Mouse (Mus musculus) R1 (cell line): ENCODE results near the gene Mpzl1.

ENCODE experiments used
- DNase-seq: peaks from one replicate; pipeline ENCODE4 v3.0.0-alpha.2; 2018; ENCODE audit warnings: low read depth, low spot score

Mpzl1 gene

GRCm38 (mm10) chr1:165655482-165655881 is 21.1 kb upstream of the Mpzl1 start:
- DNase-seq, result no peak

GRCm38 (mm10) chr1:165655022-165655421 is 20.7 kb upstream of the Mpzl1 start:
- peak; percentile 72 for DNase-seq

- peak; percentile 94 for DNase-seq
These were observed 19.0 kb upstream of the Mpzl1 start for GRCm38 (mm10) chr1:165653126-165653885.

DNA sequence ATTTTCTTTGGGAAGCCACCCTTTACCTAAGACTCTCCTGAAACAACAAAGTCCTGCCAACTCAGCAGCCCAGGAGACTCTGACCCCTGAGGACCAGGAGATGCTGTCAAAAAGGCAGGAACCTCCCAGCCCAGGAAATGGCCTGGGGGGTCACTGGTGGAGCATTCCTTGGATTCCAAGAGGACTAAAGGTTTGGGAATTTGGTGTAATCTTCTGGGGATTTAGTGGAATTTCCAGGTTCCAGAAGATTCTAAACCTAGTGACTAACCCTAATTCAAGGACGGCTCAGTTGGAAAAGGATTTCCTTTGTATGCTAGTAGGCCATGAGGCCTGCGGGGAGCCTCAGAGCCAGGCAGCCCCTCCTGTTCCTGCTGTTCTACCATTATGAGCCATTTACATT is 18.2 kb upstream of the Mpzl1 start:
- DNase-seq, result peak; percentile 96

DNA sequence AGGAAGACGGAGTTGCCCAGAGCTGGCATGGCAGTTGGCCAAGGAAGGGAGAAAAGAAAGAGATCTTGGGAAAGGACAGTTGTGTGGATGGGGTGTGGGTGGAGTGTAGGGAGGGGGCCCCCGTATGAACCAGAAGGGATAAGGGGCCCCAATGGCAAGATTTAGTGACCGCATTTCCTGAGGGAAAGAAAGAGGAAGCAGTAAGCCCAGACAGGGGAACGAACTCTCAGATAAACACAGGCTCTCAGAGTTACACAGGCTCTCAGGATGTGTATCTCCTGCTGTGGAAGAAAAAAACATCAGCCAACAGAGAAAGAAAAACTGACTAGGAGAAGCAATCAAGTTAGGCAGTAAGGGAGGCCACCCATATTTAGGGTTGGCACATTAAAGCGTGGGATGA is 16.8 kb upstream of the Mpzl1 start:
- DNase-seq, result no peak

DNA sequence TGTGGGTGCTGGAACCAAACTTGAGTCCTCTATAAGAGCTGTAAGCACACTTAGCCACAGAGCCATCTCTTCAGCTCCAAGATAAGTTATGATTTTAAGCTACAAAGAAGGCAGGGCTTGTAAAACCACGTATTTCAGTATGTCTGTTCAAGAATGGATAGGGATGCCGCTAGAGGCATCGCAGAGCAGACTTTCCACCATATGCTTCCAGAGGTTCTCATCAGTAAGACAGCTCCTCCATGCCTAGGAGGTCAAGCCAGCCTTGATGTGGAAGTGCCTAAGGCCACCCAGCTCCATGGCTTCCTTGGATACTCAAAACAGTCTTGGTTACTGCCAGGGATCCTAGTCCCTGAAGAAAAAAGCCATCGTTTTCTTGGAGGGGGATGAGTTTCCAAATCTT is 10.8 kb upstream of the Mpzl1 start:
- peak; percentile 56 for DNase-seq

DNA sequence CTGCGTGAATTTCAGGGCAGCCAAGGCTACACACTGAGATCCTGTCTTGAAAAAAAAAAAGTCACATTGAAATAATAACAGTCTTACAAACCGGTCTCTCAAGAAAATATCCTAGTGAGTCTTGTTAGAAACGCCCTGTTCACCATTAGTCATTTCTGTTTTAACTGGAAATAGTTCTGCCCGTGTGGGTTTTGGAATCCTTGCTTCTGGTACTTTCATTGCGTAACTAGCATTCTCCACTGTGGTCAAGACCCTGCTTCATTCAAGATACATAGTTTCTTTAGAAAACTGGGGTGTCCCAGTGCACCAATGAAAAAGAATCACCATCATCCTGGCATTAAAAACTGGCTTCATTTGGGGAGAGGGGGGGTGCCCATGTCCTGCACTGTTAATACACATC is 9.4 kb upstream of the Mpzl1 start:
- DNase-seq, result no peak

- no peak for DNase-seq
These were observed 8.5 kb upstream of the Mpzl1 start for GRCm38 (mm10) chr1:165642780-165643311.

DNA sequence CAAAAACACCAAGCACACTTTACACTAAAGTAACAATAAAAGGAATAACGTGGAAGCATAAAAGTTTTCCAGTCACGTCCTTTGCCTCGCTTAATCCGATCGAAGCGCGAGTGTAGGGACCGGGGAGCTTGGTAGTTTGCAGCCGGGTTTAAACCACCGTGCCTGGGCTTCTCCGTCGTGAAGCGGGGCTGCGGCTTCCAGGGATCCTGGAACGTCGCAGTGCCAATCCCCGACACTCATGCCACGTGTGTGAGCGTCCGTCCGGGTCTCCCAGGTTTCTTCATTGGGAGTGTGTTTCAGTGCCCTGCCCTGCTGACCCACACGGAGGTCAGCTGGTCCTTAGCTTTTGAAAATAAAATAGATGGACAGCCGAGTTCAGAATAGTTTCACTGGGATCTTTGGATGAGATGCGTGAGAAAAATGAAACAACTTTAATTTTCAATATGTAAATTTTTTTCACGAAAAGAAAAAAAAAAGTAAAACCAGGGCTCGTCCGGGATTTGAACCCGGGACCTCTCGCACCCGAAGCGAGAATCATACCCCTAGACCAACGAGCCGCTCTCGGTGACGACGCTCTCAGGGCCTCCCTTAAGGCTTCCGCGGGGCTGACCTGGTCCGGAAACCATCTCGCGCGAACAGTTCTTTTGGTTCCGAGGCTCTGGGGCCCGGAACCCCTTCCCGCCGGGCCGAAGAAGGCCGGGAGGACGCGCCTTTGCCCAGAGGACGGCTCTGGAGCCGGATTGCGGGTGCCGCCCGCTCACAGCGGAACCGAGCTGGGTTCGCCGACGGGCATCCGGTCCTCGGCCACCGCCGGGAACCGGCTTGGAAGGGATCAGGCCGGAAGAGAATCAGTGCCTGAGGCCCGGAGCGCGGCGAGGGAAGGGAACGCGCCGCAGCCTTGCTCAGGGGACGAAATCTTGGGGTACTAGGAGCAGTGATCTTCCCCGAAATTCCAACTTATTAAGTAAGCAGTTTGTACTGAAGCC is 7.7 kb upstream of the Mpzl1 start:
- DNase-seq, result peak; percentile 84

- peak; percentile 75 for DNase-seq
These were observed 7.0 kb upstream of the Mpzl1 start for GRCm38 (mm10) chr1:165641271-165641771.

DNA sequence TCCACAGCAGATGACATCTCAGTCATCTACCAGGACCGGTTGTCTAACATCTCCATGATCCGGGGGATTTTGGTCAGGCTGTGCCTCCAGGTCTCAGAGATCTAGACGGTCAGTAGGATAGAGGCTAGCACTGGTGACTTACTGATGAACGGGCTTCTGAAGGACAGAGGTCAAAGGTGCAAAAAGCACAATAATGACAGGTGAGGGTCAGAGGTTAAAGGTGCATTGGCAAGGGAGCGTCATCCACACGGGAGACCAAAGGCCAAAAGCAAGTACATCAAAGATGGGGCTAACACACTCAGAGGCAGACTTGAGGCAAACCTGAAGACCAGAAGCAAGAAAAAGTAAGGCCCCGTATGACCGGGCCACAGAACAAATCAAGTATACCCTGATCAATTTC is 2.0 kb upstream of the Mpzl1 start:
- no peak for DNase-seq

DNA sequence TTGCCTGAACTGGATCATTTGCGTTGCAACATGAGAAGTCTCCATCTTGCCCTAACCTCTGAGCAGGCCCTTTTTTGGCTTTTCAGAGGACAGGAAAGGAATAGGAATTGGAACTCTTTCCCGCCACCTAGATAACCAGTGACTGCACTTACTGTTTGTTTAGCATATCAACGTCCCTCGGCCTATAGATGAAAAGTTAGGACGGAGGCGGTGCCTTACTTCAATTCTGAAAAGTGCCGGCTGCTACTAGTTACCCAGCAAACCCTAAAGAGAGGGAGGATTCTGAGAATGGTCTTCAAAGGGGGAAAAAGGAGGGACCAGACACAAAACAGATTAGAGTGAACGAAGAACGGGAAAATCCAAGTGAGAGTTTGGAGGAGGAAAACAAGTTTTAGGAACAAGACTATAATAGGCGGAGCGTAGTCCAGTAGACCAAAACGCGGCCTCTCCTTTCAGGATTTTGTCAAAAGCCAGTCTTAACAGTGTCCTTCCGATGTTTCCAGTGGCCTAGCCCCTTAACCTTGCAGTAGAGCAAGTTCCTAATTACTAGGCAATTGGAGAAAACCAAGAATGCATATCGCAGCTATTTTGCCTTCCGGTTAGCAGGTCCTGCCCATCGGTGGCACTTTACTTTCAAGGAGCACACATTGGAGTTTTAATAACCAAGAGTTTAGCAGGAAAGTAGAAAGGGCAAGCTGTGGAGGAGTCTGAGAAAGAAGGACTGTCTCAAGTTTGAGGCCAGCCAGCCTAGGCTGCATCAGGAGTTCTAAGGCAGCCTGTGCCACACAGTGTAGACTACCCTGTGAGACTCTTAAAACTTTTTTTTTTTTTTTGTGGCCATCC is 938 bp upstream of the Mpzl1 start:
- DNase-seq, result no peak

GRCm38 (mm10) chr1:165633345-165633744 is 993 bp downstream of the Mpzl1 start:
- no peak for DNase-seq

- DNase-seq, result no peak
These were observed 3.2 kb downstream of the Mpzl1 start for GRCm38 (mm10) chr1:165631136-165631535.

DNA sequence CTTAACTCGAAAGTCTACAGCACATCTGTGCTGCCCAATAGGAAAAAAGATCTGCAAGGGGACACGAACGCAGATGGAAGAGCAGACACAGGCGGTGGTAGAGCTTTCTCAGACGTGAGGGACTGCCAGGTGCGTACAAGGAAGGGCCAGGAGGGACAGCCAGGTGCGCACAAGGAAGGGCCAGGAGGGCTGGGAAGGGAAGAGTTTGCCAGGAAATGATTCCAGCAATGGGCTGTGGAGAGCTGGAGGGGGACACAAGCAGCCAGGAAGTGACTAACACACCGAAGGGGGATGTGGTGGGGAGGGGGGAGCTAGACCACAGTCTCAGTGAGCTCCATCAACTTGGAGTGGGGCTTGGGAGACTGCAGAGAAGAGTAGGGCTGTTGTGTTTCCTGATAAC is 4.4 kb downstream of the Mpzl1 start:
- DNase-seq, result no peak

- no peak for DNase-seq
These were observed 5.7 kb downstream of the Mpzl1 start for GRCm38 (mm10) chr1:165628603-165629002.

DNA sequence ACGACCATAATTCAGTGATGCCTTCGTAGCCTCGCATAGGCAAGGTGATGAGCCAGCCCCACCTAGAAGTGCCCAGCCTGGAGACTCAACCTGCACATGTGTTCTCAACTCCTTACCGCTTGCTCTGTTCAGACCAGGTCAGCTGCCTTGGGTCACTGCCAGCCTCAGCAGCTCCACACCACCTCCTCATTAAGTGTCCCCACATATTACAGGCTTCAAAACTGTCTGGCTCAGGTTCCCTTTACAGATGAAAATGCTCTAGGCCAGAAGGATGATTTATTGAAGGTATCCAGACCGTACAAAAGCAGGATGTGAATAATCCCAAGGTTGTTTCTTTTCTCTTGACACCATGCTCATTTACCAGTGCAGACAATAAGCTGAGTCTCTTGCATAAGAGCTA is 8.4 kb downstream of the Mpzl1 start:
- no peak for DNase-seq

DNA sequence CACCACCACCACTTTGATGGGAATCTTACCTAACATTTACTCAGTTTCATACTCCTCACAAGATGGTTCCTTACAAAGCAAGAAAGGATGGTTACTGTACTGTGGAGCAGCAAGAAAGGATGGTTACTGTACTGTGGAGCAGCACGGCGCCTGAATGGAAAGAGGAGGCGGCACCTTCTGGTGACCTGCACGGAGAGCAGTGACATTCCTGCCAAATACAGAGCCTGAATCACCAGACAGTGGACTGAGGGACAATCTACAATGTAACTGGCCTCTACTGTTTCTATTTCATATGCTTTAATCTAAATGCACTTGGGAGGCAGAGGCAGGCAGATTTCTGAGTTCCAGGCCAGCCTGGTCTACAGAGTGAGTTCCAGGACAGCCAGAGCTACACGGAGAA is 9.3 kb downstream of the Mpzl1 start:
- no peak for DNase-seq

- DNase-seq, result peak; percentile 74
These were observed 16.1 kb downstream of the Mpzl1 start for GRCm38 (mm10) chr1:165618201-165618624.

- no peak for DNase-seq
These were observed 17.0 kb downstream of the Mpzl1 start for GRCm38 (mm10) chr1:165617166-165617891.

DNA sequence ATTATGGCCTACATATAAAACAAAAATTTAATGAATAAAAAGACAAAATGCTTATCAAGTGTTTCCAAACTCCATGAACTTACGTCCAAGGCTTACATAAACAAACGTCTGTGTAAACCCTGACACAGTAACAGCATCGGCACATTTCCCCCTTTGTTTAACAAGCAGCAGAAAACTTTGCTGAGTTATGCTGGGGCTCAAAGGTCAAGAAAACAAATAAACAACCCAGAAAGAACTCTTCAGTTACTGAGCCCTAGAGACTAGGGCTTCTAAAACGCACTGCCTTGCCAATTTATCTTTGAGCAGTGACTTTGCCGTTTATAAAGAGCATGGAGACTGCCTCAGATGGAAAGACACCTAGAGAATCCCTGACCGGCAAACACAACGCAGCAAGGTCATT is 17.7 kb downstream of the Mpzl1 start:
- no peak for DNase-seq
